Mouse (Mus musculus) bone marrow macrophage, adult 2 months (primary cell): ENCODE data around the gene Cers1.

ENCODE experiments used
- CTCF ChIP-seq: IDR thresholded peaks from 2 replicates; pipeline ENCODE4 v1.5.1; 2012; ENCODE audit warnings: low read depth, mild to moderate bottlenecking, low read length, moderate library complexity
- POLR2A ChIP-seq: IDR thresholded peaks from 2 replicates; pipeline ENCODE4 v1.6.1; 2012; ENCODE audit warnings: mild to moderate bottlenecking, low read depth, low read length, borderline replicate concordance

DNA sequence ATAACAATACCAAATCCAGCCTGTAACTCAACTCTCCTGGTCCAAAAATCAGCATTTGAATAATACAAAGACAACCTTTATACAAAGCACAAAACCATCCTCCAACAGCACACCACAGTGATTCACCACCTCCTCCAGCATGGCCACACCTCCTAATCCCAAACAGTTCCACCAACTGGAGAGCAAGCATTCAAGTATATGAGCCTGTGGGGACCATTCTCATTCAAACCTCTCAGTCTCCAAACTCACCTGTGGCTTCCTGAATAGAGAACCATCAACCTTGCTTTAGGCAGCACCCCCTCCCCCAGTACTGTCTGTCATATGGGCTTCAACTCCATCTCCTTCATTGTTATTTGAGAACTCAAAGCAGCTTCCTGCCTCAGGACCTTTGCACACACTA lies 41.2 kb upstream of the Cers1 start:
- TF ChIP-seq POLR2A (no peak), CTCF (no peak)
